Mouse (Mus musculus): ENCODE data around the gene Dlgap5.
A peak's percentile ranks its signal among the peaks of the same experiment; 100 is the strongest.

Gene Dlgap5

GRCm38 (mm10) chr14:47395007-47395406 lies 23.2 kb downstream of the Dlgap5 start:
- DNase-seq = no peak

GRCm38 (mm10) chr14:47393354-47394094 lies 24.7 kb downstream of the Dlgap5 start:
- DNase-seq = no peak

GRCm38 (mm10) chr14:47386125-47386524 lies 32.1 kb downstream of the Dlgap5 start:
- DNase-seq = no peak

GRCm38 (mm10) chr14:47384653-47385052 lies 33.6 kb downstream of the Dlgap5 start:
- DNase-seq = no peak

GRCm38 (mm10) chr14:47383911-47384310 lies 34.3 kb downstream of the Dlgap5 start:
- DNase-seq = no peak

- no peak for DNase-seq
Observed at GRCm38 (mm10) chr14:47378336-47378735, 39.9 kb downstream of the Dlgap5 start.

- DNase-seq = no peak
Observed at GRCm38 (mm10) chr14:47376526-47376925, 41.7 kb downstream of the Dlgap5 start.

- peak; percentile 55 for DNase-seq
Observed at GRCm38 (mm10) chr14:47373728-47374678, 44.2 kb downstream of the Dlgap5 start.

GRCm38 (mm10) chr14:47371689-47372088 lies 46.5 kb downstream of the Dlgap5 start:
- no peak for DNase-seq

GRCm38 (mm10) chr14:47370790-47371189 lies 47.4 kb downstream of the Dlgap5 start:
- DNase-seq = no peak

- no peak for DNase-seq
Observed at GRCm38 (mm10) chr14:47369741-47370140, 48.5 kb downstream of the Dlgap5 start.

- peak; percentile 72 for DNase-seq
Observed at GRCm38 (mm10) chr14:47367461-47367860, 50.7 kb downstream of the Dlgap5 start, which contains the start of gene Lgals3. Lgals3 (plus strand) TSS chr14:47367751.

GRCm38 (mm10) chr14:47366881-47367321 lies 51.3 kb downstream of the Dlgap5 start:
- DNase-seq = peak; percentile 30

- DNase-seq = no peak
Observed at GRCm38 (mm10) chr14:47364742-47365449, 53.3 kb downstream of the Dlgap5 start.

- DNase-seq = no peak
Observed at GRCm38 (mm10) chr14:47361899-47362298, 56.3 kb downstream of the Dlgap5 start.

- no peak for DNase-seq
Observed at GRCm38 (mm10) chr14:47361418-47361817, 56.8 kb downstream of the Dlgap5 start.

GRCm38 (mm10) chr14:47359610-47360009 lies 58.6 kb downstream of the Dlgap5 start:
- no peak for DNase-seq

GRCm38 (mm10) chr14:47356622-47357021 lies 61.6 kb downstream of the Dlgap5 start:
- DNase-seq = no peak

GRCm38 (mm10) chr14:47354948-47355347 lies 63.3 kb downstream of the Dlgap5 start:
- no peak for DNase-seq

GRCm38 (mm10) chr14:47354111-47354577 lies 64.1 kb downstream of the Dlgap5 start:
- peak; percentile 37 for DNase-seq

- no peak for DNase-seq
Observed at GRCm38 (mm10) chr14:47353240-47353639, 65.0 kb downstream of the Dlgap5 start.

- no peak for DNase-seq
Observed at GRCm38 (mm10) chr14:47352272-47352671, 65.9 kb downstream of the Dlgap5 start.

- no peak for DNase-seq
Observed at GRCm38 (mm10) chr14:47350974-47351373, 67.2 kb downstream of the Dlgap5 start.

Measured in kidney, adult 9 months (tissue).